Comparison of ENCODE assay signal across 18 mouse cellular contexts in genomic region chr11:69883527-69884151, GRCm38 (mm10). TPM values are rescaled to one million over a fixed set of nuclear protein-coding genes. Genes with fewer than 3 reads are reported as not detected.
DNase-seq lines count a peak whose midpoint lies in the region; ATAC-seq lines count a peak whose summit lies in the region.
"Had no signal": no experiment of that assay in that cellular context is flagged by ENCODE, and none has a peak within 500 bp of the region (broad histone marks: within the 10 kb centered on the region; RNA-seq: fewer than 3 reads in every experiment).

No protein-coding gene starts in this region.

- no peak overlapping the region for H3K4me3 ChIP-seq in intestine, embryonic 16.5 days (ENCODE audit: low read length)
- H3K4me3 ChIP-seq in intestine, embryonic 15.5 days (replicated peaks), result no peak overlapping the region
- H3K4me3 ChIP-seq: embryonic facial prominence, embryonic 13.5 days; midbrain, embryonic 13.5 days had no signal

- H3K9me3 ChIP-seq in intestine, embryonic 16.5 days (ENCODE audit: control insufficient read depth, low read length), result no peaks in the 10 kb centered on the region
- H3K9me3 ChIP-seq in intestine, embryonic 15.5 days, result no peaks in the 10 kb centered on the region
- H3K9me3 ChIP-seq: embryonic facial prominence, embryonic 13.5 days; G1E; midbrain, embryonic 13.5 days had no signal

- no peaks in the 10 kb centered on the region for H3K27me3 ChIP-seq in intestine, embryonic 16.5 days (replicated peaks; ENCODE audit: control insufficient read depth, insufficient read depth, low read length)
- H3K27me3 ChIP-seq in intestine, embryonic 15.5 days (replicated peaks), result no peaks in the 10 kb centered on the region
- H3K27me3 ChIP-seq: embryonic facial prominence, embryonic 13.5 days had no signal

- 84% methylated on average over 8 of the region's 8 CpGs for WGBS in intestine, embryonic 16.5 days
- 79% methylated on average over 8 of the region's 8 CpGs for WGBS in intestine, embryonic 15.5 days

- H3K4me1 ChIP-seq in intestine, embryonic 16.5 days (ENCODE audit: control insufficient read depth, insufficient read depth, low read length), result peaks cover 22% of the 10 kb centered on the region
- H3K4me1 ChIP-seq in intestine, embryonic 15.5 days (replicated peaks), result peaks cover 27% of the 10 kb centered on the region

- H3K36me3 ChIP-seq in intestine, embryonic 16.5 days (ENCODE audit: control insufficient read depth, insufficient read depth, low read length), result no peaks in the 10 kb centered on the region
- no peaks in the 10 kb centered on the region for H3K36me3 ChIP-seq in intestine, embryonic 15.5 days
- H3K36me3 ChIP-seq: embryonic facial prominence, embryonic 13.5 days; midbrain, embryonic 13.5 days had no signal

- ATAC-seq in intestine, embryonic 16.5 days, result no peak
- no peak for ATAC-seq in intestine, embryonic 15.5 days
- ATAC-seq: activated CD4-positive, CD25-positive, alpha-beta regulatory T cell, adult 4 months; forebrain, embryonic 14.5 days; intestine, postnatal 0 days; midbrain, embryonic 13.5 days had no signal

- no peak overlapping the region for H3K4me2 ChIP-seq in intestine, embryonic 16.5 days (ENCODE audit: low read depth, low read length)
- H3K4me2 ChIP-seq in intestine, embryonic 15.5 days (replicated peaks), result no peak overlapping the region
- H3K4me2 ChIP-seq: embryonic facial prominence, embryonic 13.5 days; midbrain, embryonic 13.5 days had no signal

- peak; percentile 36 for DNase-seq in adrenal gland, postnatal 25 days
- no peak for DNase-seq in adrenal gland, postnatal 10 days
- DNase-seq in thymus, postnatal 4 days, result peak; percentile 13
- no peak for DNase-seq in thymus, postnatal 36 days
- no peak for DNase-seq in left cerebral cortex, postnatal 14 days (ENCODE audit: low spot score in 2 of 2)
- no peak for DNase-seq in layer of hippocampus, postnatal 14 days (ENCODE audit: low spot score in 2 of 2)

- H3K9ac ChIP-seq in intestine, embryonic 16.5 days (ENCODE audit: low read depth, low read length), result 0 out of 2 replicates have a peak overlapping the region, but pooled peaks have one; percentile 38
- H3K9ac ChIP-seq in intestine, embryonic 15.5 days, result no peak overlapping the region
- H3K9ac ChIP-seq: embryonic facial prominence, embryonic 13.5 days; midbrain, embryonic 13.5 days had no signal

- intact Hi-C loops in left cerebral cortex, postnatal 14 days (cut with DNase I), result no loop called here

- no peak overlapping the region; the same call in 1 of the 2 replicates for H3K27ac ChIP-seq in intestine, embryonic 16.5 days (ENCODE audit: low read length)
- no peak overlapping the region for H3K27ac ChIP-seq in intestine, embryonic 15.5 days
- H3K27ac ChIP-seq: embryonic facial prominence, embryonic 13.5 days; midbrain, embryonic 13.5 days had no signal

RNA-seq across cellular contexts. Expression of gene Kctd11, which starts 2.4 kb away (rescaled TPM):
- total RNA-seq in adrenal gland, postnatal 25 days (2021), result 4.4 and 4.9 TPM in 2 replicates
- total RNA-seq in adrenal gland, postnatal 10 days (2021), result 1 to 10 TPM; 4.1 to 4.2 TPM
- polyA plus RNA-seq in intestine, embryonic 16.5 days (2015; fragmentation: Nextera tagmentation; extraction: Ambion mirVana), result 5.5 and 6.2 TPM in 2 replicates
- 5.2 and 5.5 TPM in 2 replicates for polyA plus RNA-seq in intestine, embryonic 15.5 days (2015; fragmentation: Nextera tagmentation; extraction: Ambion mirVana)
- total RNA-seq in left cerebral cortex, postnatal 14 days (2021), result 1 to 10 TPM in 1 of 2 experiments, under 1 TPM in 1; 0.86 to 1.4 TPM
- total RNA-seq in layer of hippocampus, postnatal 14 days (2021), result 1 to 10 TPM; 1.1 to 1.2 TPM

RNA-seq across cellular contexts. Expression of gene Tmem95, which starts 5.8 kb away (rescaled TPM):
- total RNA-seq in adrenal gland, postnatal 25 days (2021), result not detected in 2 replicates
- total RNA-seq in adrenal gland, postnatal 10 days (2021), result not detected
- not detected in 2 replicates for polyA plus RNA-seq in intestine, embryonic 16.5 days (2015; fragmentation: Nextera tagmentation; extraction: Ambion mirVana)
- not detected in 2 replicates for polyA plus RNA-seq in intestine, embryonic 15.5 days (2015; fragmentation: Nextera tagmentation; extraction: Ambion mirVana)
- not detected for total RNA-seq in left cerebral cortex, postnatal 14 days (2021)
- total RNA-seq in layer of hippocampus, postnatal 14 days (2021), result not detected
- total RNA-seq: G1E; gastrocnemius, adult 8-10 months; layer of hippocampus, postnatal 25 days had no signal
- polyA plus RNA-seq: activated CD4-positive, CD25-positive, alpha-beta regulatory T cell, adult 4 months; embryonic facial prominence, embryonic 13.5 days; forebrain, embryonic 14.5 days; G1E; hindbrain, embryonic 11.5 days; intestine, postnatal 0 days; limb, embryonic 14.5 days; midbrain, embryonic 13.5 days had no signal

RNA-seq across cellular contexts. Expression of gene Acap1, which starts 11.7 kb away (rescaled TPM):
- total RNA-seq in adrenal gland, postnatal 25 days (2021), result 0.30 TPM in 1 of 2 replicates, not detected in the other
- total RNA-seq in adrenal gland, postnatal 10 days (2021), result 1 to 10 TPM; 4.3 to 4.7 TPM
- polyA plus RNA-seq in intestine, embryonic 16.5 days (2015; fragmentation: Nextera tagmentation; extraction: Ambion mirVana), result 4.2 and 5.2 TPM in 2 replicates
- 4.8 and 5.9 TPM in 2 replicates for polyA plus RNA-seq in intestine, embryonic 15.5 days (2015; fragmentation: Nextera tagmentation; extraction: Ambion mirVana)
- total RNA-seq in left cerebral cortex, postnatal 14 days (2021), result not detected
- under 1 TPM in 1 of 2 experiments, not detected in 1; 0.30 TPM for total RNA-seq in layer of hippocampus, postnatal 14 days (2021)

RNA-seq across cellular contexts. Expression of gene 2810408A11Rik, which starts 17.1 kb away (rescaled TPM):
- total RNA-seq in adrenal gland, postnatal 25 days (2021), result 1.2 and 2.6 TPM in 2 replicates
- 1 to 10 TPM; 3.1 to 3.2 TPM for total RNA-seq in adrenal gland, postnatal 10 days (2021)
- polyA plus RNA-seq in intestine, embryonic 16.5 days (2015; fragmentation: Nextera tagmentation; extraction: Ambion mirVana), result 4.7 and 5.4 TPM in 2 replicates
- polyA plus RNA-seq in intestine, embryonic 15.5 days (2015; fragmentation: Nextera tagmentation; extraction: Ambion mirVana), result 7.7 and 7.9 TPM in 2 replicates
- under 1 TPM in 1 of 2 experiments, not detected in 1; 0.38 TPM for total RNA-seq in left cerebral cortex, postnatal 14 days (2021)
- 1 to 10 TPM; 1.5 to 2.1 TPM for total RNA-seq in layer of hippocampus, postnatal 14 days (2021)

RNA-seq across cellular contexts. Expression of gene Neurl4, which starts 17.2 kb away (rescaled TPM):
- 52.4 and 55.5 TPM in 2 replicates for total RNA-seq in adrenal gland, postnatal 25 days (2021)
- 10 to 100 TPM; 33.6 to 48.1 TPM for total RNA-seq in adrenal gland, postnatal 10 days (2021)
- 7.1 and 10.1 TPM in 2 replicates for polyA plus RNA-seq in intestine, embryonic 16.5 days (2015; fragmentation: Nextera tagmentation; extraction: Ambion mirVana)
- 7.0 and 10.0 TPM in 2 replicates for polyA plus RNA-seq in intestine, embryonic 15.5 days (2015; fragmentation: Nextera tagmentation; extraction: Ambion mirVana)
- 100 to 1,000 TPM; 121 to 125 TPM for total RNA-seq in left cerebral cortex, postnatal 14 days (2021)
- total RNA-seq in layer of hippocampus, postnatal 14 days (2021), result 100 to 1,000 TPM; 108 to 124 TPM

Comparison
In these comparisons a context has a peak if more than half of its experiments do, and no peak if none do; other contexts are left out.
1. DNase-seq: peak in adrenal gland, postnatal 25 days (single experiment) and thymus, postnatal 4 days (single experiment); none in adrenal gland, postnatal 10 days (single experiment), thymus, postnatal 36 days (0 of 2), left cerebral cortex, postnatal 14 days (0 of 2) and layer of hippocampus, postnatal 14 days (0 of 2).